ENCODE assay signal across 19 mouse cellular contexts in the genomic region with DNA sequence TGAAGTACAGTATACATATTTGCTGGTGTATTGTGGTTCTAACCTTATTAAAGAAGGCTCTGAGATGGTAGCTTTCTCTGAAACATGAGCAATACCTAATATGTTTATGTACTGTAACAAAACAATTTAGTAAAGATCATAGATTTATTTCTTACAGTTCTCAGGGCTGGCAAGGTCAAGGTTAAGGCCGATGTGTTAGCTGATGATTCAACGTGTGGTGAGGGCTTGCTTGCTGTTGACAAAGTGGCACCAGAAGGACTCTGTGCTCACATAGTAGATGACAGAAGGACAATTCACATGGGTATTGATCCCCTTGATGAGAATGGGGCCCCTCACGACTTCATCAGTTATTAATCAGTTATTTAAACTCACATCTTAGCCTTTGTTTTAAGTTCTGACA. TPM values are rescaled to one million over a fixed set of nuclear protein-coding genes. Genes with fewer than 3 reads are reported as not detected.
"Had no signal": no experiment of that assay in that cellular context is flagged by ENCODE, and none has a peak within 500 bp of the region (broad histone marks: within the 10 kb centered on the region; RNA-seq: fewer than 3 reads in every experiment).

No protein-coding gene starts in this region.

- H3K36me3 ChIP-seq: lung, embryonic 15.5 days; midbrain, embryonic 13.5 days; midbrain, embryonic 15.5 days; neural tube, embryonic 12.5 days had no signal

- H3K27me3 ChIP-seq: lung, embryonic 15.5 days; midbrain, embryonic 13.5 days; midbrain, embryonic 15.5 days; neural tube, embryonic 12.5 days had no signal

- H3K9ac ChIP-seq: lung, embryonic 15.5 days; midbrain, embryonic 13.5 days; midbrain, embryonic 15.5 days; neural tube, embryonic 12.5 days had no signal

- H3K4me2 ChIP-seq: lung, embryonic 15.5 days; midbrain, embryonic 11.5 days; midbrain, embryonic 13.5 days; midbrain, embryonic 15.5 days; neural tube, embryonic 12.5 days had no signal

- H3K27ac ChIP-seq: lung, embryonic 15.5 days; macrophage; midbrain, embryonic 13.5 days; midbrain, embryonic 15.5 days; neural tube, embryonic 12.5 days had no signal

- DNase-seq: lung, adult 2 months; lung, postnatal 14 days; lung, postnatal 36 days; retina, postnatal 1 day; right cerebral cortex, adult 18-20 months; right cerebral cortex, postnatal 25 days; right cerebral cortex, postnatal 4 days; spleen, adult 18-20 months; thymus, adult 18-20 months; thymus, postnatal 25 days; thymus, postnatal 4 days had no signal

- H3K9me3 ChIP-seq: midbrain, embryonic 13.5 days; midbrain, embryonic 15.5 days; neural tube, embryonic 12.5 days had no signal

- ATAC-seq: lung, postnatal 0 days; midbrain, embryonic 13.5 days; midbrain, embryonic 15.5 days had no signal

- H3K4me1 ChIP-seq: lung, embryonic 15.5 days; midbrain, embryonic 13.5 days; midbrain, embryonic 15.5 days; neural tube, embryonic 12.5 days had no signal

- H3K4me3 ChIP-seq: lung, embryonic 15.5 days; megakaryocyte, embryonic 14.5 days; midbrain, embryonic 13.5 days; midbrain, embryonic 15.5 days; neural tube, embryonic 12.5 days had no signal

RNA-seq across cellular contexts. Expression of a gene that starts 32.4 kb away (rescaled TPM):
- polyA plus RNA-seq: midbrain, embryonic 11.5 days had no signal
